Mouse (Mus musculus) WW6 (cell line): Measurements from ENCODE around the gene Ripor3.

ENCODE experiments used
- DNase-seq: peaks from one replicate; pipeline ENCODE4 v3.0.0-alpha.2; 2013; ENCODE audit warnings: low read depth, low spot score

The Ripor3 gene

DNA sequence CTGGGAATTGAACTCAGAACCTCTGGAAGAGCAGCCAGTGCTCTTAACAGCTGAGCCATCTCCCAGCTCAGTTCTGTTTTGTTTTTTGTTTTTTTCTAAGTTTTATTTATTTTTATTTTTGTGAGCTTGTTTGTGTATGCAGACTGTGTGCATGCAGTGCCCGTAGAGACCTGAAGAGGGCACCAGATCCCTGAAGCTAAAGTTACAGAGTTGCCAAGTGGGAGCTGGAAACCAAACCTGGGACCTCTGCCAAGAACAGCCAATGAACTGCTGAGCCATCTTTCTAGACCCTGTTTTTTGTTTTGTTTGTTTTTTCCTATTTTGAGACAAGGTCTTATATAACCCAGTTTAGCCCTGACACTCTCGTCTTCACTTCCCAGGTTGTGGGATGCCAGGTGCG is 18.0 kb upstream of the Ripor3 start:
- DNase-seq: no peak

DNA sequence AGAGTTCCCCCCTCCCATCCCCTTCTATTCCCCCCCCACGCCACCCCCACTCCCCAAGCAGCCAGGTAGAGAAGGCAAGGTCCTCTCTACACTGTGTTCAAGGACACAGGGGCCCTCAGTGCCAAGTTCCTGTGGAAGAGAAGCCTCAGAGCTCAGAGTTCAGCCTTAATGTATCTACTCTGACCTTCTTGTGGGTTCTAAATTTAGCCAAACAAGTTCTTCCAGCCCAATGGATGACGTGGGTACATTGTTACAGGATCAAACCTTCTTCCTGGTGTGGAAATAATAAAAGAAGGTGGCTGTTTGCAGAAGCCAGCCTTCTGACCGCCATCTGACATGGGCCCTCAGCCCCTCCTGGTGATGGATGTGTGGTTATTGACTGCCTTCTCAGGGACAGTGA is 16.0 kb upstream of the Ripor3 start:
- DNase-seq: no peak

DNA sequence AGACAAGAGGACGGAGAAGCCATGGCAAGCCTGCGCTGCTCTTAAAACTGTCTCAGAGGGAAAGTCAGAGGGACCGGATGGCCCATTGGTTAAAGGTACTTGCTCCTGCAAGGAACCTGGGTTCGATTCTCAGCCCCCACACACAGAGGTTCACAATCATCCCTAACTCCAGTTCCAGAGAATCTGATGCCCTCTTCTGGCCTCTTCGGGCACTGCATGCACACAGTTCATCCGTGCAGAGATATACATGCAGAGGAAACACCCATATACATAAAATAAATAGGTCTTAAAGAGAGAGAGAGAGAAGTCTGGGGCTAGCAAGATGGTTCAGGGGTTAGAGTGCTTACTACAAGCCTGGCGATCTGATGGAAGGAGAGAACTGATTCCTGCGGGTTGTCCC is 15.5 kb upstream of the Ripor3 start:
- DNase-seq: no peak

DNA sequence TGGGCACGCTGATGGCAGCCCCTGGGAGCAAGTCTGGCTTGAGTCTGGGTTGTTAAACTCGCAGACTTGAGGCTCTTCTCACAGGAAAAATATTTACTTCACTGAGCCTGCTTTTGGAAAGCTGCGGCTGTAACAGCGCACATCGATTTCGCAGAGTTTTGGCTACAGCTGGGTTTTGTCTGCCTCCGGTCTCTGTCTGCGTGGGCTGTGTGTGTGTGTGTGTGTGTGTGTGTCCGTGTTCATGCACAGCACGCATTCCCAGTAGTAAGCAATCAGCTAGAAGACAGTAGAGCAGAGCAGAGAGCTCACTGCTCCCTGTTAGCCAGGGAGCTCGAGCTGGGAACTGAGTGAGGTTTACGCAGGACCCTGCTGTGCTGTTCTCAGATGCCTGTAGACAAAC is 14.8 kb upstream of the Ripor3 start:
- DNase-seq: no peak

DNA sequence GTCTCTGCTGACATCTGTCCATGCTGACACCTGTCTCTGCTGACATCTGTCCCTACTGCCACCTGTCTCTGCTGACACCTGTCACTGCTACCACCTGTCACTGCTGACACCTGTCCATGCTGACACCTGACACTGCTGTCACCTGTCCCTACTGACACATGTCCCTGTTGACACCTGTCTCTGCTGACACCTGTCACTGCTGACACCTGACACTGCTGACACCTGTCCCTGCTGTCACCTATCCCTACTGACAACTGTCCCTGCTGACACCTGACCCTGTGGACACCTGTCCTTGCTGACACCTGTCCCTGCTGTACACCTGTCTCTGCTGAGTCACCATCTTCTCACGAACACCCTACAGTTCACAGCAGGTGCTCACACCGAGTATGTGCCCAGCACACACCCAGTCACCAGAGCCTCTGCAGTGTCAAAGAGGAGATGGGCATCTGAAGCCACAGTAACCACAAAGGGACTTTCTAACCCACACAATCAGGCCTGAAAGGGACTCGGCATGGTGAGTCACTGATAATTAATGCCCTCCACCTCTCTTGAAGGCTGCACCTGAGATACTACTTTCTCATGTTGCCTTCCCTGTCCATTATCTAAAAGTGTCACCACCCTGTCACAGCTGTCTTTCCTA is 13.5 kb upstream of the Ripor3 start:
- no peak for DNase-seq

DNA sequence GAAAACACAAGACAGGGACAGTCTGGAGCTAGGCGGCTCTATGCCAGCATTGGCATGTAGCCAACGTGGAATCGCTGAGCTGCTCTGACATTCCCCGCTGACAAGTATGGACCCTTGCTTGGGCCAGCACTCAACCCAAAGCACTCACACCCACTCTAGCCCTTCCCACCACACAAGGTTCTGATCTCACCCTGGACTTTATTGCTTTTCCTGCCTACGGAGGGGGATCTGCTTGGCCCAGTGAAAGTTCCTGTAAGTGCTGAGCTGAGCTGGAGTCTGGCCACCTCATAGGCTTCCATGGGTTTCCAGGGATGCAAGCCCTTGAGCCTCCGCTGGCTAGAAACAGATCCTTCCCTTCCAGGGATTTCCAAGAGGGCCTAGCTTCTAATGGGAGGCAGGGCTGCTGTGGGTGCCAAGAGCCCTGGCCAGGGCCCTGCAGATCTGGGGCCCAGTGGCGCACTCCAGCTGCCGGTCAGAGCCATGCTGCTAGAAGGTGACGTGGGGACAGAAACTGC is 8.8 kb upstream of the Ripor3 start:
- DNase-seq: no peak

DNA sequence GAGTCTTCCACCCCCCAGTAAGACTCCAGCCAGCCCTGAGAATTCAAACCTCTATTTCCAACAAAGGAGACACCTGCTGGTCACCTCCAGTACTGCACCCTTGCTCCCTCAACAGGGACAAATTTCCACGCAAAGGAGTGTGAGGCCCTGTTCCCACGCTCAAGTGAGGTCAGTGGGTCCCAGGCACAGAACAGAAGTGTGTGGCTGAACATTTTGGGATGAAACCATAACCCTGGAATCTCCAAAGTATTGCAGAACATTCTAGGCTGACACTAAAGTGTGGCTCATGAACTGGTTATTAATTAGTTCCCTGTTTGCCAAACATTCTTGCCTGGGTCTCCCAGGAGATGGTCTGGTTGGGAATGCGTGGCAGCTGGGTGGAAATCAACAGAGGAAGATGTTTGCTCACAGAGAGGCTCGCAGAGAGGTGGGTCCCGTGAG is 6.6 kb upstream of the Ripor3 start:
- DNase-seq: no peak

DNA sequence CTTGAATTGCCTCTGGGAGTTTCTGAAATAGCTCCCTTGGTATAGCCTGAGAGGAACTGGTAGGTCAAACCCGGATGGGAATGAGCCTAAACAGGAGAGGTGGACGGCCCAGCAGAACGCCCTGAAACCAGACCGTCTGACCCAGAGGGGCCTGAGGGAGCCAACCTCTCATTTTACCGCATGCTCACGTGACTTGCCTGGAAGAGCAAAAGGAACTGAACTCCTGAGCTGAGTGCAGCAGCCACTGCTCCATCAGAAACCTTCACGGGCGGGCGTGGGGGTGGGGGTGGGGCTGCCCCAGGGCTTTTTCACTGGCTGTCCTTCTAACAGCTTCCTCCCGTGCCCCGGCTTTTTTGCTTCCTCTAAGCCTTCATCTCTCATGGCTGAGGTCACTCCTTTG is 475 bp upstream of the Ripor3 start:
- DNase-seq: no peak

DNA sequence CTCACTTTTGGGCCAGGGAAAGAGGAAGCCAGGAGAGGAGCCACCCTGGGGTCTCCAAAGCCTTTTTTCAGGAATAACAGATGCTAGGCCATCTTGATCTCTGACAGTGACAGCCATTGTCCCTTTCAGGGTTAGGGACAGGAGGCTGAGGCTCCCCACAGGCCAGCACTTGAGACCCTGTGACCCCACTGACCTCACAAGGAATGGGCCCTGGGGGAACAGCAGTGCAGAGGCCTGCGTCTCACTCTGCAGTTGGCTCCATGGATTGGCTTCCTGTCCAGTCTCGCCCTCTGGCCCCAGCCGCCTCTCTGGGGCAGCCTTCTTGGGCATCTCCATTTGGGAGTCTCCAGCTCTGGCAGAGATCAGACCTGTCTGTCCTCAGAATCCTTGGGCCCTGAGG is 2.3 kb downstream of the Ripor3 start:
- DNase-seq: no peak

DNA sequence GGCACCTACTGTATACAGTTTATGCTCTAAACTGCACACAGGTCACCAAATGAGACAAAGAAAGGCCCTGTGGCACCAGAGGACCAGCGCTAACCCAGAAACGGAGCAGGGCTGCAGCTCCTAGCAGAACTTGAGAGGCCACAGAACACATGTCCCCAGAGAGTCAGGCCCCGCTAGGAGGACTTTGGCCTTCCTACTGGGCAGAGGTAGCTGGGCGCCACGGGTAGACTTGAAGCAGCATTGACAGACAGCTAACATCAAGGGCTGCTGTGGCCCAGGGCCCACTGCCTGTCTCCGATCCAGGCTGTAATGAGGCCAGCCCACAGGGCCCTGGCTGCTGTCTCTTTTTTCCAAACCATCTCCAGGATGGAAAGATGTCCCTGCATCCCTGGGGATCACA is 3.9 kb downstream of the Ripor3 start:
- no peak for DNase-seq

DNA sequence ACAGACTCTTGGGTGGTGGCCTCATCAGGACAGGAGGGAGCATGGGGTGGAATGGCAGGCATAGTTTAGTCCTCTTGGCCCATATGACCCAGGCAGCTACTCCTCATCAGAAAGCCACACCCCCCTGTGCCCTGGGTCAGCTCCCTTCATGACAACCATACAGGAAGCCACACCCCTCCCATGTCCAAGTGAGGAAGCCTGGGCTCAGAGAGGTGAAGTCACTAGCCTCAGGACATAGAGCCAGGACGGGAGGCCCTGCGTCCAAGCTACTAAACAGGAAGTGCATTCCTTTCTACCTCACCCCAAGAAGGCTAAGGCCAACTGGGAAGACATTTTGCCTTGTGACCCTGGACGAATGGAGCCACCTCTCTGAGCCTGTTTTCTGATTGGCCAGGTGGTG is 4.8 kb downstream of the Ripor3 start:
- no peak for DNase-seq

DNA sequence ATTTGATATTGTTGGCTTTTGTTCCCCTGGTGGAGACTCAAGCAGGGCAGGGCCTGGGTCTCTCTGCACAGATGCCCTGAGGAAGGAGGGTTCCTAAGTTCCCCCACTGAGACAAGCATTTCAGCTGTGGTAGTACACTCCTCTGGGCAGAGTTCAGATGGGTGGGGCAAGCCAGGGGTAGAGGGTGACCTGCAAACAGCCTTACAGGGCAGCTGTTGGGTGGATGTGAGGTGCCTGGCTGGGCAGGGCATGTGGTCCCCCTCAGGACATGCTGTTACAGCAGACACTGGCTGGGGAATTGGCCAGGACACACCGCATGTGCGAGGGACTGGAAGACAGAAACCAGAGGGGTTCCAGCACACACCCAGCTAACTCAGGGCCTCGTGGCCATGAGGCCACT is 5.4 kb downstream of the Ripor3 start:
- DNase-seq: no peak

DNA sequence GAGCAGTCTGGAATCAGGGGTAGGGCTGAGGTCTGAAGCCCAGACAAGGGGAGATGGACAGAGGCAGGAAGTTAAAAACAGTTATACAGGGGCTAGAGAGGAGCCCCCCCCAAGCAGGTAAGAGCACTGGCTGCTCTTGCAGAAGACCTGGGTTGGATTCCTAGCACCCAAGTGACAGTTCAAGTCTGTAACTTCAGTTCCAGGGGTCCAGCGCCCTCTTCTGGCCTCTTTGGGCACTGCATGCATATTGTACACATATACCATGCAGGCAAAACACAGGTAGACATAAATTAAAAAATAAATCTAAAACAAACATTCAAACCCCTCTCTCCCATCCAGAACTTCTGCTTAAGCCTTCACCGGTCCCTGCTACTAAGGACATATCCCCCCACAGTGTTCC is 6.0 kb downstream of the Ripor3 start:
- DNase-seq: no peak

DNA sequence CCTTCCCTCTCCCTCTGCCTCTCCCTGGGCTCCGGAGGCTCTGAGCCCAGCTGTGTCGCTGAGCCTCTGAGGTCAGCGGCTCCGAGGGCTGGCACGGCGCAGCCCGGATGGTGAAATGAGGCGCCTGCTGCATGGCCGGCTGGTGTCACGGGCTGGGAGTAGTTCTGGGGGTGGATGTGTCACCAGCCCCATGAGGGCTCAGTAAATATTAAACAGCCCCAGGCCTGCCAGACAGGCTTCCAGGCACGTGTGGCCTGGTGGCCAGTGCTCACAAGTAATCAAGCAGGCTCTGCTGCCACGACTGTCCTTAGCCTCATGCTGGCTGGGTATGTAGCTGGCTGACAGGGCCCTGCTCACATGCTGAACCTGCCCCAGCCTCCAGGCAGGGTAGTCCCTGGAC is 7.0 kb downstream of the Ripor3 start:
- DNase-seq: no peak

DNA sequence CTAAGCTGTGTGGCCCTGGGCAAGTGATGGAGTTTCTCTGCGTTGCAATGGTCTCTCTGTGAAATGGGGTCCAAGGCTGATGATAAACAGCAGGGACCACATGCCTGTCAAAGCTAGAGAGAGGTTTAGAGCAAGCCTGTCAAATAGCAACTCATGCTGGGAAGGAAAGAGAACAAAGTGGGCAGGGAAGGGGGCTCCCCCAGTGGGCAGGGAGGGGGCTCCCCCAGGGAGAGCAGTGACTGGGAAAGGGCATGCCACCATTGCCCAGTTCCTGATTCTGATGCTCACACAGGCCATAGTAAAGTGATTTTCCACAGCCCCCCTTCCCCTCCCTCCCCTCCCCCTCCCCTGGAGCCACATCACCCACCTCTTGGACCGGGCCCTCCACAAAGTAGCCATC is 7.5 kb downstream of the Ripor3 start:
- DNase-seq: no peak

DNA sequence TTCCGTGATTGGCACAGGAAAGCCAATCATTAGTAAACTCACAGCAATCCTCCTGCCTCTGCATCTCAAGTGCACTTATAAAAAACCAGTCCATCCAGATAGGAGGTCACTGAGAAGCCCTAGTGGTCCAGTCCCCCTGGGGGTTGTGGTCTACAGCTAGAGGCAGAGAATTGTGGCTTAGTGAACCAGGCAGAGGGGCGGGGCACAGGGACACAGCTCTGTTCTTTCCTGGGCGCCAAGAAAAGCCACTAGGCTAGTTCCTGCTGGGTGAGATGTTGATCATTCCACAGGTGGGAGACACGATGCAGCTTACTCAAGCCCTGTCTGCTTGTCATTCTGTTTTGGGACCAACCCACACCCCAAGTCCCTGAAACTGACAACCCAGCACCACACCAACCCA is 8.2 kb downstream of the Ripor3 start:
- DNase-seq: no peak

DNA sequence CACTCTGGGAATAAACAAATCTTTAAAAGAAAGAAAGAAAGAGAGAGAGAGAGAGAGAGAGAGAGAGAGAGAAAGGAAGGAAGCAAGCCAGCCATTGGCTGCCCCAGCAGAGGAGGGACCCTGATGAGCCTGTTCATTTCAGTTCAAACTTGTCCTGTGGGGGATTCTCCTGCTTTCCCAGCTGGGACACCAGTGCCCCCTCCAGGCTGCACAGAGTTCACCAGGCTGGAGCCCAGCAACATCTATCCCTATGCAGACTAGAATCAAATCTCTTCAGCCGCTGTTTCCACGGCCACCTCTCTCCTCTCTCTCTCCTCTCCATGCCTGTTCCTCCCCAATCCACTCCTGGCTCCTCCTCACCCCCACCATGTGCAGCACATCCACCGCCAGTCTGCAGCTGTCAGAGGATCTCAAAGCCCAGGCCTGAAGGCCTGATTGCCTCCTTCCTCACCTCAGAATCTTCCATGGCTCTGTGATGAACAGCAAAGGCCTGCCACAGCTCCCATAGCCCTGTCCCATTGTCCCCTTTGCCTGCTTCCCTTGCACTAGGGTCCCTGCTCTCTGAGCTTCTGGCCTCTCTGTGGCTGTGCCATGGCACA is 11.2 kb downstream of the Ripor3 start:
- no peak for DNase-seq

DNA sequence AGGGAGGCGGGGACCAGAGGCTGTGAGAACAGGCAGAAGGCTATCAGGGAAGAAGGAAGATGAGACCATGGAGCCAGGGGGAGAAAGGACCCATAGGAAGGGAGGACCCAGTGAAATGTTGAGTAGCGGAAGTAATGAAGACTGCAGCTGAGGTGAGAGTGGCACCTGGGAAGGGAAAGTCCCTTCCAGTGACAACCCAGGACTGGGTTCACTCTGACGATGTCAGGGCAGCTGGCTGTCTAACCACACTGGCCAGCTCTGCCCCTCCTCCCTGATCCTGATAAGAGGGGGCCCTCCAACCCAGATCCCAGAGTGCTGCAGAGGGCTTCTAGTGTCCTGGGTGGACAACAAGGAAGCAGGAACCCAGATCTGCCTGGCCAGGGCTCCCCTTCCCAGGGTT is 12.9 kb downstream of the Ripor3 start:
- no peak for DNase-seq

DNA sequence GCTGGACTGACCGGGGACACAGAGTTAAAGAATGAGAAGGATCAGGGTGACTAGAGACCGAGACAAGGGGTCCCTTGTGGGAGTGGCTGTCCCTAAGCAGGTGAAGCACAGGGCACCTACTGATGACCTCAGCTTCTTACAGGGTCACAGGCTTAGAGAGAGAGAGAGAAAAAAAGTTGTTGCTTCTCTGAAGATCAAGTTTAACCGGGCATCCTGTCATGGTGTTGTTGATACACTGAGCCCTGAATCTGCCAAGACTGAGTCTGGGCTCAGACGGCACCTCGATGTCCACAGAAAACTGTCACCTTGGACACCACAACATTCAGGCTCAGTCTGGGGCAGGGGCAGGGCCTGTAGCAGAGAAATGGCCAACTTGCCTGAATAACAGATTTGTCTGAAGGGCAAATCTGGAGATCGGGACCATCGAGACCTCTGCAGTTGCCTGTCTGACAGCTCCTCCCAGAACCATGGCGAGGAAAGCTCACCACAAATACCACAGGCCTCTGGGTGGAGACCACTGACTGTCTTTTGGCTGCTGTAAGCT is 13.7 kb downstream of the Ripor3 start:
- no peak for DNase-seq

DNA sequence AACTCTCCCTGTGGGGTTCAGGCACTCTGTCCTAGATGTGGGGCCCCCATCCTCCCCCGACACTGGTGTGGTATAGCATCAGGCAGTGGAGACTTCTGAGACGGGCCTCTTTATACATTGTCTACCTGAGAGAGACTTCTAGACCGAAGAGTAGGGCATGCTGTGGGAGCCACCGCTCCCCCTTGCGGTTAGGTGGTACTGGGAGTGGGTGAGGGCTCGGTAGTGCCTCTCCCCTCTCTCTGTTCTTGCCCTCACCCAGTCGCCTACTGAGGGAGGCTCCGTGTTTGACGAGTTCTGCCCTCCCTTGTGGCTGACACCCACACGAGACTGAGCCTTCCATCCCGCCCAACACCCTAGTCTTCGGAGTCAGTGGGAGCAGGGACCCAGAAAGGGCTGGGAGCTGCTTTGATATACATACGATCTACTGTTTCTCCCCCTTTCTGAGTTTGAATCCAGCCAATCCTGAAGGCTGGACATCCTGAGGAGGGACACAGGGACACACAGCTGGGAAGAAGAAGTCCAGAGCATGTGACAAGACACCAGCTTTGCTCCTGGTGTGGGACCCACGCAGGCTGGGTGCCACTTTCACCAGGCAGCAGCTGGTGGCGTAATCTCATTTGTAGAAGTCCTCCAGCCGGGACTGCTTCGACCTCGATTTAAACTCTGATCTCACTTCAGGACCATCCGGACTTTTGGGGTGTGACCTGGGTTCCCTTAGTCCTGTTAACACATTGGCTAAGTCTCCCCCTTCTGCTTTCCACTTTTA is 14.4 kb downstream of the Ripor3 start:
- no peak for DNase-seq

DNA sequence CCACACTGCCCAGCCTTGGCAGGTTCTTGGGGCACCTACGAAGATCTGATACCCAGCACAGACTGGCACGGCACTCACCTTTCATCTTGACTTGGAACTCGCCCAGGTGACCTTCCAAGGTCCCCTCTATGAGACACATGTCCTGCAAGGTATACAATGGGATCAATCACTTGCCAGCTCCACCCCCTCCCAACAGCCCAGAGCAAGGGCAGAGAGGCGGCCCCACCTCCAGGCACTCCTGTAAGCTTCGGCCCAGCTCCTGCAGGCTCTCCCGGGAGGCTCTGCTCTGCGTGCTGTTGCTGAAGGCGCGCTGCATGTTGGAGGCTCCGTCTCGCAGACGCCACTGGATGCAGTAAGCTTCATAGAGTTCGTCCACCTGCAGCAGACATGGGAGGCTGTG is 17.2 kb downstream of the Ripor3 start:
- DNase-seq: no peak

DNA sequence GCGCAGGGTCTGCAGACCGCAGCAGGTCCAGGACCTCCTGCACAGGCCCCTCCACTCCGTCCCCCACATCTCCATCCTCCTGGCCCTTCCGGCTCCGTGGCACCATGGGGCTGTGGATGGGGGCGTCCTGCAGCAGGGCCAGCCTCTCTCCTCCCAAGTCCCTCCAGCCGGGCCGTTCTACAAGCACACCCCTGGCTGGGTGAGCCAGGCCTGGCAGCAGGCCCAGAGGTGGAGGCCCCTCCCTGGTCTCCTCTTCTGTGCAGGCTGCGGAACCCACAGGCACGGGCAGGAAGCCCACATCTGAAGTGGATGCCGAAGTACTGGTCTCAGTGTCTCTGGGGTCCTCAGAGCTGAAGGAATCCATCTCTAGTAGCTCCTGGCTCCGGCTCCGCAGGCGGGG is 21.1 kb downstream of the Ripor3 start:
- no peak for DNase-seq

DNA sequence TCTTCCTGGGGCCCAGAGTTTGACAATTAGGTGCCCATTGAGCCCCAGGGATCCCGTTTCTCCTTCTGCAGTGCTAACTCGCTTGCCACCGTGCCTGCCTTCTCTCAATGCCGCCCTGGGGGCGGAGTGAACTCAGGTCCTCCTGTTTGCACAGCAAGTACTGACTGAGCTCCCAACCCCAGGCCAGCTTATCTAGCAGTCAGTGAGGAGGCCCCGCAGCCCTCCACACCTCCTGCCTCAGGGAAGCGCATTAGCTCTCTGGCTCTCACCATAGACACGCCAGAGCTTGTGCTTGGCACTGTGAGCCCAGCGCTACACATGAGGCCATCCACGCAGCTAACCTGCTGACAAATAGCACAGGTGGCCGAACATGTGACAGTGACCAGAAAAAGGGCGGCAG is 22.8 kb downstream of the Ripor3 start:
- no peak for DNase-seq
